Mouse (Mus musculus) C2C12 (cell line): Measurements from ENCODE around the gene Fuca1. TPM values are rescaled to one million over a fixed set of nuclear protein-coding genes. Genes with fewer than 3 reads are reported as not detected.

Experiments
- H3K27me3 ChIP-seq: one replicate; pipeline ENCODE4 v1.6.1; 2011; ENCODE audit not compliant: control insufficient read depth, insufficient read depth, insufficient read length
- H3K36me3 ChIP-seq: one replicate; pipeline ENCODE4 v1.6.1; 2011; ENCODE audit not compliant: control insufficient read depth, insufficient read depth
- H3K4me3 ChIP-seq: one replicate; pipeline ENCODE4 v1.5.1; 2011; ENCODE audit warnings: mild to moderate bottlenecking, control low read depth; ENCODE audit not compliant: poor library complexity, insufficient read depth, severe bottlenecking
- H3K79me2 ChIP-seq: one replicate; pipeline ENCODE4 v1.6.1; 2011; ENCODE audit not compliant: control insufficient read depth, insufficient read depth
- H3K79me3 ChIP-seq: one replicate; pipeline ENCODE4 v1.6.1; 2011; ENCODE audit warnings: low read depth, control low read depth
- H3ac ChIP-seq: one replicate; pipeline ENCODE3; 2011; ENCODE audit warnings: low read depth; ENCODE audit not compliant: control insufficient read depth, insufficient read length
- CEBPB ChIP-seq: IDR thresholded peaks from one replicate; pipeline ENCODE4 v1.6.1; 2011; ENCODE audit warnings: low read depth, mild to moderate bottlenecking, control low read depth, moderate library complexity
- CTCF ChIP-seq: IDR thresholded peaks from one replicate; pipeline ENCODE4 v1.5.1; 2011; ENCODE audit not compliant: control insufficient read depth, insufficient read depth, insufficient read length
- FOSL1 ChIP-seq: IDR thresholded peaks from one replicate; pipeline ENCODE4 v1.8.0; 2011; ENCODE audit warnings: mild to moderate bottlenecking, low read length; ENCODE audit not compliant: poor library complexity, insufficient read depth, severe bottlenecking
- MAX ChIP-seq: IDR thresholded peaks from one replicate; pipeline ENCODE4 v1.6.1; 2011; ENCODE audit warnings: mild to moderate bottlenecking, control low read depth
- MYOD1 ChIP-seq: IDR thresholded peaks from one replicate; pipeline ENCODE4 v1.6.1; 2011; ENCODE audit warnings: low read depth; ENCODE audit not compliant: control insufficient read depth, insufficient read length
- MYOG ChIP-seq: IDR thresholded peaks from one replicate; pipeline ENCODE4 v1.6.1; 2011; ENCODE audit not compliant: control insufficient read depth, insufficient read length; ENCODE audit errors: extremely low read depth
- USF1 ChIP-seq: IDR thresholded peaks from one replicate; pipeline ENCODE4 v1.6.1; 2011; ENCODE audit warnings: low read depth, mild to moderate bottlenecking, control low read depth, moderate library complexity
- polyA plus RNA-seq: library from polyadenylated mRNA; unstranded; fragments of >200 nt; fragmentation: generic; extraction: Trizol; gene quantifications from one replicate; pipeline ENCODE4 v1.2.1, GENCODE M21; 2012; ENCODE audit warnings: missing spikeins

The Fuca1 gene
- polyA plus RNA-seq, 1 experiment, result 26.8 TPM

DNA sequence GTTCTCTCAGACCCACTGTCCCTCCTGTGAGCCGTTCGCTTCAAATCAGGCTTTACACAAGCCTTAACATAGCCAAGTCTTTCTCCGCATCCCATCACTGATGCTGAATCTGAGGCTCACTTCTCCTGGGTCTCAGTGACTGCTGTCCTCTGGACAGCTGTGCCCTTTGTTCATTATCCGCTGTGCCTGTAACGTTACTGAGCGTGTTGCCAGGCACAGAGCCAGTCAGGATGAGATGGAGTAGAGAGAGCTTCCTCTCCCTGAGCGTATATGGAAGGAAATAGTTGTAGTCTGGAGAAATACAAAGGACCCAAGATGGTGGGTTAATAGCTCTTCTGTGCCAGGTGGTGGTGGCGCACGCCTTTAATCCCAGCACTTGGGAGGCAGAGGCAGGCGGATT is 28.9 kb downstream of the Fuca1 start:
- TF ChIP-seq FOSL1 (no peak), MYOD1 (no peak), MAX (no peak), CEBPB (no peak), CTCF (no peak), MYOG (no peak), USF1 (no peak)
- Histone ChIP-seq H3ac (no peak overlapping the region), H3K4me3 (no peak overlapping the region), H3K79me3 (peaks cover 1% of the 10 kb centered on the region), H3K79me2 (peaks cover 16% of the 10 kb centered on the region), H3K36me3 (no peaks in the 10 kb centered on the region), H3K27me3 (no peaks in the 10 kb centered on the region)

DNA sequence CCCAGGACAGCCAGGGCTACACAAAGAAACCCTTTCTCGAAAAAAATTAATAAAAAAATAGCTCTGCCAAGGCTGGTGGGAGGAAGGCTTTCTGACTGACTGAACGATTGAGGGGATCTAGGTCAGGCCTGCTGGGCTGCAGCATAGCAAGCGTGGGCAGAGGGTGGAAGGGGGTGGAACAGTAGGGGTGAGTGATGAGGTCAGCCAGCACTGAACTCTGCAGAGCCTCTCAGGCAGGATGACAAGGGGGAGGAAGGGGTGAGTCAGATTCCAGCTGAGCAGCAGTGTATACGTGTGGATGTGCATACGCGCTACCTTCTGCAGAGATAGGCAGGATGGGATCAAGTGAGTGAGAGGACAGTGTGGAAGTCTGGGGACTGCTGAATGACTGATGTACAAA is 29.4 kb downstream of the Fuca1 start:
- Histone ChIP-seq H3K79me2 (peaks cover 16% of the 10 kb centered on the region), H3ac (no peak overlapping the region), H3K79me3 (peaks cover 1% of the 10 kb centered on the region), H3K36me3 (no peaks in the 10 kb centered on the region), H3K4me3 (no peak overlapping the region), H3K27me3 (no peaks in the 10 kb centered on the region)
- TF ChIP-seq MYOD1, result no peak

DNA sequence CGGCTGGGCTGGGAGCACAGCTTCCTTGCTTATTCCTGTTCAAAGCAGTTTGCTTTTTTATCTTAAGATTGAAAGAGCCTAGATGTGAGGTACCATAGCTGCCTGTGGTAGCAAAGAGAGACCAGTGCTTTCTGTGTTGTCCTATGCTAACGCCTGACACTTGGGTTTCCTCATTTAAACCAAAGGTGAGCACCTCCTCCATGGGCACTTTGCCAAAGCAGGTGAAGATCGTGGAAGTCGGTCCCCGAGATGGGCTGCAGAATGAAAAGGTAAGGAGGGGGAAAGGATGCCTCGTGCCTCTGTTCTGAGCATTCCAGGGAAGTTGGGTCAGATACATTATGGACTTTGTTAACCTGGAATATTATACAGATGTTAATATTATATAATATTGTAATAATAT is 29.8 kb downstream of the Fuca1 start:
- H3ac ChIP-seq, result no peak overlapping the region
- peaks cover 1% of the 10 kb centered on the region for H3K79me3 ChIP-seq
- peaks cover 16% of the 10 kb centered on the region for H3K79me2 ChIP-seq
- H3K4me3 ChIP-seq, result no peak overlapping the region
- no peak for TF ChIP-seq CTCF
- no peak for TF ChIP-seq MYOD1
- TF ChIP-seq USF1, result no peak
- no peak for TF ChIP-seq MYOG
- TF ChIP-seq MAX, result no peak
- TF ChIP-seq FOSL1, result no peak
- TF ChIP-seq CEBPB, result no peak
- H3K27me3 ChIP-seq, result no peaks in the 10 kb centered on the region
- no peaks in the 10 kb centered on the region for H3K36me3 ChIP-seq

DNA sequence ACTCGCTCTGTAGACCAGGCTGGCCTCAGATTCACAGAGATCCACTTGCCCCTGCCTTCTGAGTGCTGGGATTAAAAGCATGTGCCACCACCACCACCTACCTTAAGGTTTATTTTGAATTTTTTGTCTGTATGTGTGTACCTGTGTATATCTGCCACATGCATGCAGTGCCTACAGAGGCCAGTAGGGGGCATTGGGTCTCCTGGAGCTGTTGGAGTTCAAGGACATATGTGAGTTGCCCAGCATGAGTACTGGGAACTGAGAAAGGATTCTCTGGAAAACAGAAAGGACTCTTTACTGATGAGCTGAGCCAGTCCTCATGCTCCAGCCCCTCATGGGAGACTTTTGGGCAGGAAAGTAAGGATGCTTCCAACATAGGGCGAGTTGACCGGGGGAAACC is 31.0 kb downstream of the Fuca1 start:
- H3K27me3 ChIP-seq, result no peaks in the 10 kb centered on the region
- peaks cover 1% of the 10 kb centered on the region for H3K79me3 ChIP-seq
- TF ChIP-seq MYOD1, result no peak
- TF ChIP-seq FOSL1, result no peak
- TF ChIP-seq CTCF, result no peak
- TF ChIP-seq USF1, result no peak
- TF ChIP-seq CEBPB, result no peak
- TF ChIP-seq MYOG, result no peak

DNA sequence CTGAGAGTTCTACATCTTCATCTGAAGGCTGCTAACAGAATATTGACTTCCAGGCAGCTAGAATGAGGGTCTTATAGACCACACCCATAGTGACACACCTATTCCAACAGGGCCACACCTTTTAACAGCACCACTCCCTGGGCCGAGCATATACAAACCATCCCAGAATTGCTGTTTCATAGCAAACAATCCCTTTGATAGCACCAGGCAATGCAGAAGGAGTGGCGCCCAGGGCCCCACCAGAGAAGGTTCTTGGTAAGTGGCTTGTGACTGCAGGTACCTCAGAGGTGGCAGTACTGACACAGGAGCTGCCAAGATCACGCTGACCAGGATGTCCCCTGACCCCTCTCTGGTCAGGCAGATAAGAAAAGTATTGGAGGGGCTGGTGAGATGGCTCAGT is 32.6 kb downstream of the Fuca1 start:
- Histone ChIP-seq H3K4me3 (no peak overlapping the region), H3K79me3 (no peaks in the 10 kb centered on the region), H3ac (no peak overlapping the region), H3K27me3 (no peaks in the 10 kb centered on the region), H3K36me3 (peaks cover 4% of the 10 kb centered on the region), H3K79me2 (no peaks in the 10 kb centered on the region)
- TF ChIP-seq MAX (no peak), FOSL1 (no peak), USF1 (no peak), CTCF (no peak), MYOG (no peak), MYOD1 (no peak), CEBPB (no peak)

More for the DNA sequence above, 31.0 kb downstream of the Fuca1 start:
- H3K36me3 ChIP-seq, result peaks cover 4% of the 10 kb centered on the region
- no peak overlapping the region for H3ac ChIP-seq
- peaks cover 15% of the 10 kb centered on the region for H3K79me2 ChIP-seq
- no peak overlapping the region for H3K4me3 ChIP-seq

DNA sequence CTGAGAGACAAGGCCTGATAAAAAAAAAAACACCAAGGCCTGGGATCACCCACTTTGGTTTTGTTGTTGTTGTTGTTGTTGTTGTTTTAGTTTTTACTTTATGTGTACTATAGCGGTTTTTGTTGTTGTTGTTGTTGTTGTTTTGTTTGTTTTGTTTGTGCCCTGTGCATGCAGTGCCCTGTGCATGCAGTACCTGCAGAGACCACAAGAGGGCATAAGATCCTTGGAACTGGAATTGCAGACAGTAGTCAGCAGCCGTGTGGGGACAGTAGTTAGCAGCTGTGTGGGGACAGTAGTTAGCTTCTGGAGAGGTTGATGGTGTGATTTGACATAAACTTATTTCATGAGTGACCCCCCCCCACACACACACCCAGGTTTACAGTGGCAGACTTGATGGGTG is 33.7 kb downstream of the Fuca1 start:
- H3K79me3 ChIP-seq, result no peaks in the 10 kb centered on the region
- no peaks in the 10 kb centered on the region for H3K79me2 ChIP-seq
- H3K4me3 ChIP-seq, result no peak overlapping the region
- H3K27me3 ChIP-seq, result no peaks in the 10 kb centered on the region
- H3K36me3 ChIP-seq, result peaks cover 4% of the 10 kb centered on the region
- TF ChIP-seq FOSL1 (no peak), CTCF (peak; percentile 9)
- no peak overlapping the region for H3ac ChIP-seq
